Mouse (Mus musculus) liver, embryonic 14.5 days (tissue): ENCODE results near the gene Glipr1.

Source experiments
- CTCF ChIP-seq: IDR thresholded peaks from 2 replicates; pipeline ENCODE4 v1.5.1; 2016; ENCODE audit warnings: antibody characterized with exemption, low read depth, control low read depth
- EP300 ChIP-seq: IDR thresholded peaks from 2 replicates; pipeline ENCODE4 v1.6.1; 2016; ENCODE audit warnings: antibody characterized with exemption, low read depth

GRCm38 (mm10) chr10:111966394-111966793 is 36.0 kb downstream of the Glipr1 start:
- TF ChIP-seq EP300 (no peak), CTCF (peak; percentile 20; the same call in 1 of the 2 replicates)
